Mouse (Mus musculus): ENCODE results near the gene Angptl6. TPM values are rescaled to one million over a fixed set of nuclear protein-coding genes. Genes with fewer than 3 reads are reported as not detected.
A peak's percentile ranks its signal among the peaks of the same experiment; 100 is the strongest.

Angptl6 gene
- polyA plus RNA-seq, 1 experiment from 2014 or later = 2.2 TPM

- Histone ChIP-seq H3K27ac (ENCODE audit: low read depth, low read length) (no peak overlapping the region), H3K9me3 (ENCODE audit: control insufficient read depth, low read length) (no peaks in the 10 kb centered on the region), H3K4me2 (replicated peaks; ENCODE audit: low read depth, low read length) (no peak overlapping the region), H3K27me3 (ENCODE audit: control insufficient read depth, insufficient read depth, low read length) (no peaks in the 10 kb centered on the region), H3K4me3 (ENCODE audit: low read length) (no peak overlapping the region), H3K36me3 (ENCODE audit: control insufficient read depth, insufficient read depth, low read length) (no peaks in the 10 kb centered on the region), H3K9ac (ENCODE audit: low read depth, low read length) (no peak overlapping the region), H3K4me1 (ENCODE audit: control insufficient read depth, insufficient read depth, low read length) (no peaks in the 10 kb centered on the region)
- ATAC-seq (ENCODE audit: low FRiP score, low TSS enrichment) = no peak
- WGBS = 68% methylated on average over 1 of the region's 1 CpGs
Observed at GRCm38 (mm10) chr9:20834881-20835280, 44.6 kb downstream of the Angptl6 start.

DNA sequence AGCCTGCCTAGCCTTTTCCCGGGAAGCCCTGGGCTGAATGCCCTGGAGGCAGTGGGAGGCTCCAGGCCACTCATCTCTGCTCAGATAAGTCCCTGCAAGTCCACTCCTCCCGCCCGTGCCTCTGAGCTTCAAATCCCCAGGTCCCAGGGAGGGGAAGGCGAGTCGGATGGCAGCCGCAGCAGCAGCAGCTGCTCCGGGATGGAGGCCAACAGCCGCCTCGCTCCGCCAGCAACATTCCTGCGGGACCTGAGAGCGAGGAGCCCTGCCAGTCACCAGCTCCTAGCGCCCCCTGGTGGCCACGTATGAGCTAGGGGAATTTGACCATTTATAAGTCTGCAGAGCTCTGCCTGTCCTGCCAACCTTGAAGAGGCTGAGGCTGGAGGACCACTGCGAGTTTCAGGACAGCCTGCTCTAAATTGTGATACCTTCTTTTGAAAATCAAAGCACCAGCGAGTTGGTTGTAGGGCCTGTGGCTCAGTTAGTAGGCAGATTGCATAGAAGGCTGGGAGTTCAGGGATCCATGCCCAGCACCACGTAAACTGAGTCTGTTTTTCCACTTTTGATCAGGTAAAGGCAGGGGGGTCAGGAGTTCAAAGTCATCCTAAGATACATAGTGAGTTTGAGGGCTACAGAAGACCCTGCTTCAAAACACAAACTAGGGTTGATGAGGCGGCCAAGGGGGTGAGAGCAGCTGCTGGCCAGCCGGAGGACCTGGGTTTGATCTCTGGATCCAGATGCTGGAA is 48.5 kb downstream of the Angptl6 start:
- 15% methylated on average over 19 of the region's 19 CpGs for WGBS
- H3K36me3 ChIP-seq (ENCODE audit: control insufficient read depth, insufficient read depth, low read length) = no peaks in the 10 kb centered on the region
- H3K4me3 ChIP-seq (ENCODE audit: low read length) = no peak overlapping the region
- no peak overlapping the region for H3K4me2 ChIP-seq (replicated peaks; ENCODE audit: low read depth, low read length)
- peak overlapping the region; percentile 30; the same call in 1 of the 2 replicates for H3K27ac ChIP-seq (ENCODE audit: low read depth, low read length)
- no peaks in the 10 kb centered on the region for H3K4me1 ChIP-seq (ENCODE audit: control insufficient read depth, insufficient read depth, low read length)
- no peaks in the 10 kb centered on the region for H3K9me3 ChIP-seq (ENCODE audit: control insufficient read depth, low read length)
- peak; percentile 91 for ATAC-seq (ENCODE audit: low FRiP score, low TSS enrichment)
- no peak overlapping the region for H3K9ac ChIP-seq (ENCODE audit: low read depth, low read length)
- no peaks in the 10 kb centered on the region for H3K27me3 ChIP-seq (ENCODE audit: control insufficient read depth, insufficient read depth, low read length)

GRCm38 (mm10) chr9:20828127-20828526 is 51.4 kb downstream of the Angptl6 start:
- no peak overlapping the region for H3K4me3 ChIP-seq (ENCODE audit: low read length)
- H3K36me3 ChIP-seq (ENCODE audit: control insufficient read depth, insufficient read depth, low read length) = no peaks in the 10 kb centered on the region
- 100% methylated on average over 1 of the region's 1 CpGs for WGBS
- H3K9ac ChIP-seq (ENCODE audit: low read depth, low read length) = no peak overlapping the region
- no peaks in the 10 kb centered on the region for H3K4me1 ChIP-seq (ENCODE audit: control insufficient read depth, insufficient read depth, low read length)
- no peaks in the 10 kb centered on the region for H3K27me3 ChIP-seq (ENCODE audit: control insufficient read depth, insufficient read depth, low read length)
- H3K4me2 ChIP-seq (replicated peaks; ENCODE audit: low read depth, low read length) = no peak overlapping the region
- H3K27ac ChIP-seq (ENCODE audit: low read depth, low read length) = no peak overlapping the region
- H3K9me3 ChIP-seq (ENCODE audit: control insufficient read depth, low read length) = no peaks in the 10 kb centered on the region
- ATAC-seq (ENCODE audit: low FRiP score, low TSS enrichment) = no peak

DNA sequence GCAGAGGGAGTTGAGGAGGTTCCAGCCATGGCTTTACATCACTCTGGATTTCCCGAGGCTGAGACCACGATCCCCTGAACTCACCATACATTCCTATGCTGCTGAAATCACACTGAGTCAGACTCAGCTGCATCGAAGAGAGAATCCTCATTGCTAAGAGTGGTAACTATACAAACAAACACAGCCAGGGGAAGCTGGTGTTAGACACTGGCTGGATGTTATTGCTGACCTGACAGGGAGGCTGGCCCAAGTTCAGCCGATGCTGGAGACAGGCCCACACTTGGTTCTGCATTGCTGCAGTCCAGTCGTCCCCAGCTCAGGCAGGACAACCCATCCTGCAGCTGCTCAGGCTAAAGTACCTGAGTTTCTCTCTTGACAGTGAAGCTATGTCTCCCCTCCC is 53.7 kb downstream of the Angptl6 start:
- Histone ChIP-seq H3K4me2 (replicated peaks; ENCODE audit: low read depth, low read length) (no peak overlapping the region), H3K9me3 (ENCODE audit: control insufficient read depth, low read length) (no peaks in the 10 kb centered on the region), H3K27ac (ENCODE audit: low read depth, low read length) (no peak overlapping the region), H3K36me3 (ENCODE audit: control insufficient read depth, insufficient read depth, low read length) (no peaks in the 10 kb centered on the region), H3K27me3 (ENCODE audit: control insufficient read depth, insufficient read depth, low read length) (no peaks in the 10 kb centered on the region), H3K4me3 (ENCODE audit: low read length) (no peak overlapping the region), H3K4me1 (ENCODE audit: control insufficient read depth, insufficient read depth, low read length) (no peaks in the 10 kb centered on the region), H3K9ac (ENCODE audit: low read depth, low read length) (no peak overlapping the region)
- WGBS = 56% methylated on average over 5 of the region's 5 CpGs
- ATAC-seq (ENCODE audit: low FRiP score, low TSS enrichment) = no peak

Small RNAs within 50 kb of the gene (microRNA-seq; reads per million reads assigned to microRNA genes)
- gene Mir7081 = 1.5 reads per million

Other genes with a start within 250 kb of the Angptl6 start
- 375 and 531 TPM in 2 replicates for gene Ubl5, start 236.8 kb downstream of the Angptl6 start, polyA plus RNA-seq (2014; fragmentation: Nextera tagmentation; extraction: Ambion mirVana)
- gene Fbxl12, start 235.0 kb downstream of the Angptl6 start, polyA plus RNA-seq (2014; fragmentation: Nextera tagmentation; extraction: Ambion mirVana) = 14.6 and 16.8 TPM in 2 replicates
- gene Pin1, start 227.6 kb downstream of the Angptl6 start, polyA plus RNA-seq (2014; fragmentation: Nextera tagmentation; extraction: Ambion mirVana) = 57.9 and 70.0 TPM in 2 replicates
- 4.1 and 5.1 TPM in 2 replicates for gene Olfm2, start 133.4 kb downstream of the Angptl6 start, polyA plus RNA-seq (2014; fragmentation: Nextera tagmentation; extraction: Ambion mirVana)
- gene Col5a3, start 64.7 kb downstream of the Angptl6 start, polyA plus RNA-seq (2014; fragmentation: Nextera tagmentation; extraction: Ambion mirVana) = 0.73 and 0.77 TPM in 2 replicates
- not detected in 2 replicates for gene Rdh8, start 61.2 kb downstream of the Angptl6 start, polyA plus RNA-seq (2014; fragmentation: Nextera tagmentation; extraction: Ambion mirVana)
- 6.1 and 7.8 TPM in 2 replicates for gene A230050P20Rik, start 11.1 kb downstream of the Angptl6 start, polyA plus RNA-seq (2014; fragmentation: Nextera tagmentation; extraction: Ambion mirVana)
- 82.3 and 90.0 TPM in 2 replicates for gene Ppan, start 8.4 kb upstream of the Angptl6 start, polyA plus RNA-seq (2014; fragmentation: Nextera tagmentation; extraction: Ambion mirVana)
- 327 and 329 TPM in 2 replicates for gene Eif3g, start 18.9 kb upstream of the Angptl6 start, polyA plus RNA-seq (2014; fragmentation: Nextera tagmentation; extraction: Ambion mirVana)
- gene Dnmt1, start 80.2 kb upstream of the Angptl6 start, polyA plus RNA-seq (2014; fragmentation: Nextera tagmentation; extraction: Ambion mirVana) = 71.8 and 87.1 TPM in 2 replicates
- 26.7 and 36.1 TPM in 2 replicates for gene S1pr2, start 97.1 kb upstream of the Angptl6 start, polyA plus RNA-seq (2014; fragmentation: Nextera tagmentation; extraction: Ambion mirVana)
- gene Mrpl4, start 123.0 kb upstream of the Angptl6 start, polyA plus RNA-seq (2014; fragmentation: Nextera tagmentation; extraction: Ambion mirVana) = 145 and 146 TPM in 2 replicates
- gene Icam1, start 136.3 kb upstream of the Angptl6 start, polyA plus RNA-seq (2014; fragmentation: Nextera tagmentation; extraction: Ambion mirVana) = 7.1 and 10.3 TPM in 2 replicates
- gene Icam4, start 149.6 kb upstream of the Angptl6 start, polyA plus RNA-seq (2014; fragmentation: Nextera tagmentation; extraction: Ambion mirVana) = 0.45 and 0.49 TPM in 2 replicates
- 0.20 TPM in 1 of 2 replicates, not detected in the other for gene Icam5, start 152.3 kb upstream of the Angptl6 start, polyA plus RNA-seq (2014; fragmentation: Nextera tagmentation; extraction: Ambion mirVana)
- 2.1 TPM in 1 of 2 replicates, not detected in the other for gene Zglp1, start 187.4 kb upstream of the Angptl6 start, polyA plus RNA-seq (2014; fragmentation: Nextera tagmentation; extraction: Ambion mirVana)
- 0.64 and 0.90 TPM in 2 replicates for gene Gm49373, start 193.4 kb upstream of the Angptl6 start, polyA plus RNA-seq (2014; fragmentation: Nextera tagmentation; extraction: Ambion mirVana)
- 62.6 and 82.3 TPM in 2 replicates for gene Fdx1l, start 193.9 kb upstream of the Angptl6 start, polyA plus RNA-seq (2014; fragmentation: Nextera tagmentation; extraction: Ambion mirVana)
- gene Gm38431, start 212.3 kb upstream of the Angptl6 start, polyA plus RNA-seq (2014; fragmentation: Nextera tagmentation; extraction: Ambion mirVana) = 2.8 and 3.1 TPM in 2 replicates
- 70.6 and 96.0 TPM in 2 replicates for gene Raver1, start 212.3 kb upstream of the Angptl6 start, polyA plus RNA-seq (2014; fragmentation: Nextera tagmentation; extraction: Ambion mirVana)

All from kidney, embryonic 14.5 days (tissue).